Mouse (Mus musculus) heart, postnatal 0 days (tissue): ENCODE measurements around the gene Sspo. TPM values are rescaled to one million over a fixed set of nuclear protein-coding genes. Genes with fewer than 3 reads are reported as not detected.
A peak's percentile ranks its signal among the peaks of the same experiment; 100 is the strongest.

ENCODE experiments used
- ATAC-seq: fragments of 200-750 bp; cut with Nextera tagmentation; 2 replicates; pipeline ENCODE4 v1.8.0; 2017; ENCODE audit warnings: low read depth, moderate number of reproducible peaks, moderate library complexity; ENCODE audit not compliant: insufficient read depth
- DNase-seq: peaks from one replicate; pipeline ENCODE4 v3.0.0-alpha.2; 2016; ENCODE audit warnings: low spot score
- H3K27ac ChIP-seq: fragments of 300-500 bp; sonication (generic); 2 replicates; pipeline ENCODE4 v1.5.1; 2014; ENCODE audit warnings: low read depth, mild to moderate bottlenecking
- H3K27me3 ChIP-seq: fragments of 300-500 bp; sonication (generic); 2 replicates; pipeline ENCODE4 v1.6.1; 2014; ENCODE audit warnings: low read length, mixed read lengths; ENCODE audit not compliant: control insufficient read depth, insufficient read depth
- H3K36me3 ChIP-seq: fragments of 300-500 bp; sonication (generic); replicated peaks from 2 replicates; pipeline ENCODE4 v1.6.1; 2014; ENCODE audit warnings: low read length, mixed read lengths; ENCODE audit not compliant: control insufficient read depth, insufficient read depth
- H3K4me1 ChIP-seq: fragments of 300-500 bp; sonication (generic); 2 replicates; pipeline ENCODE4 v1.6.1; 2014; ENCODE audit warnings: antibody characterized with exemption; ENCODE audit not compliant: control insufficient read depth, insufficient read depth
- H3K4me2 ChIP-seq: fragments of 300-500 bp; sonication (generic); 2 replicates; pipeline ENCODE4 v1.6.1; 2014; ENCODE audit warnings: low read depth, mild to moderate bottlenecking, low read length, moderate library complexity
- H3K4me3 ChIP-seq: fragments of 300-500 bp; sonication (generic); 2 replicates; pipeline ENCODE4 v1.5.1; 2014; ENCODE audit warnings: low read depth, low read length
- H3K9ac ChIP-seq: fragments of 300-500 bp; sonication (generic); replicated peaks from 2 replicates; pipeline ENCODE4 v1.6.1; 2014; ENCODE audit warnings: low read depth, low read length, mixed read lengths
- H3K9me3 ChIP-seq: fragments of 300-500 bp; sonication (generic); replicated peaks from 2 replicates; pipeline ENCODE4 v1.6.1; 2016; ENCODE audit warnings: low read length; ENCODE audit not compliant: control insufficient read depth
- CTCF ChIP-seq: IDR thresholded peaks from 2 replicates; pipeline ENCODE4 v1.5.1; 2016; ENCODE audit warnings: antibody characterized with exemption, control low read depth, low read depth
- EP300 ChIP-seq: IDR thresholded peaks from 2 replicates; pipeline ENCODE4 v1.6.1; 2016; ENCODE audit warnings: antibody characterized with exemption, low read depth
- WGBS: fragments of 180-500 bp; shearing (Covaris S2); extraction: QIAGEN DNeasy Blood & Tissue Kit; methylation state at CpG from one replicate; pipeline ENCODE4 v1.1.7; 2014; 5-methylcytosine and 5-hydroxymethylcytosine counted together
- polyA plus RNA-seq: library from polyadenylated mRNA; unstranded; fragments of >200 nt; fragmentation: Nextera tagmentation; extraction: Ambion mirVana; gene quantifications from 2 replicates; pipeline ENCODE4 v1.2.1, GENCODE M21; 2015
- total RNA-seq: library from RNA; depleted of rRNA; stranded (reverse); fragments of >200 nt; gene quantifications from 2 replicates; pipeline ENCODE4 v1.2.3, GENCODE M21; 2014; ENCODE audit warnings: low replicate concordance

Gene Sspo
- total and polyA plus RNA-seq, 2 experiments from 2014 or later = 0.15 to 3.4 TPM

DNA sequence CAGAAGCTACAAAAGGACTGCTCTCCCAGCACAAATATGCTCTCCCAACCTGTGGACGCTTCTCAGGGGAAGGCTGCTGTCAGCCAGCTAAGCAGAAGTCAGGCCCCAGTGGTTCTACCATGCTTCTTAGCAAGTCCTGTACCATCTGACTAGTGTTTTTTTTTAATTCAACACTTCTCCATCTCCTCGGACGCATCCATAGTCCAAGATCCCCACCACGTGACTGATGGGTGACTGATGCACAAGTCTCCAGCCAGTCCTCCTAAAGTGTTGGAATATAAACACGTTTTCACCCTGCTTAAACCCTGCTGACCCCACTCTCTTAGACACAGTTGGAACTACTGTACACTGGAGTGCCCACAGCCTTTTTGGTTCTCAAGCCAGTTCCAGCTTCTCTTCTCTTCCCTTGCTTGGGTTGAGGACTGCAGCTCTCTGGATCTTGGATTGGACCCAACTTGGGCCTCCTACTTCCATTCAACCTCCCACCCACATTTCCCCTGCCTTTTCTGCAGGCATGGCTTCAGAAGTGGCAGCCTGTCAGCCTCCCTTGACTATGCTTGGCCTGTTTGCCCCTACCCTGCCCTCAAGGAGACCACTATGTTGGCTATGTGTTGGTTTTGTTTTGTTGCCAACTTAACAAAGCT, 12.2 kb upstream of the Sspo start:
- no peak overlapping the region for H3K9ac ChIP-seq
- peaks cover 14% of the 10 kb centered on the region; the same call in 1 of the 2 replicates for H3K27me3 ChIP-seq
- no peak for ATAC-seq
- no peak for DNase-seq
- H3K4me2 ChIP-seq = no peak overlapping the region
- TF ChIP-seq CTCF = no peak
- 80% methylated on average over 5 of the region's 5 CpGs for WGBS
- 0 out of 2 replicates have a peak, but pooled peaks cover 7% of the 10 kb centered on the region for H3K4me1 ChIP-seq
- no peak overlapping the region for H3K27ac ChIP-seq
- H3K36me3 ChIP-seq = peaks cover 18% of the 10 kb centered on the region
- no peaks in the 10 kb centered on the region for H3K9me3 ChIP-seq
- H3K4me3 ChIP-seq = no peak overlapping the region

- 67% methylated on average over 35 of the region's 35 CpGs for WGBS
- 0 out of 2 replicates have a peak, but pooled peaks cover 7% of the 10 kb centered on the region for H3K4me1 ChIP-seq
- TF ChIP-seq CTCF (no peak), EP300 (no peak)
- H3K9ac ChIP-seq = no peak overlapping the region
- no peak overlapping the region for H3K27ac ChIP-seq
- no peak for ATAC-seq
- H3K9me3 ChIP-seq = no peaks in the 10 kb centered on the region
- peaks cover 31% of the 10 kb centered on the region for H3K36me3 ChIP-seq
- no peak overlapping the region for H3K4me2 ChIP-seq
- H3K4me3 ChIP-seq = no peak overlapping the region
- no peak for DNase-seq
- H3K27me3 ChIP-seq = peaks cover 14% of the 10 kb centered on the region; the same call in 1 of the 2 replicates
These were observed 10.2 kb upstream of the Sspo start for GRCm38 (mm10) chr6:48437679-48438376.

DNA sequence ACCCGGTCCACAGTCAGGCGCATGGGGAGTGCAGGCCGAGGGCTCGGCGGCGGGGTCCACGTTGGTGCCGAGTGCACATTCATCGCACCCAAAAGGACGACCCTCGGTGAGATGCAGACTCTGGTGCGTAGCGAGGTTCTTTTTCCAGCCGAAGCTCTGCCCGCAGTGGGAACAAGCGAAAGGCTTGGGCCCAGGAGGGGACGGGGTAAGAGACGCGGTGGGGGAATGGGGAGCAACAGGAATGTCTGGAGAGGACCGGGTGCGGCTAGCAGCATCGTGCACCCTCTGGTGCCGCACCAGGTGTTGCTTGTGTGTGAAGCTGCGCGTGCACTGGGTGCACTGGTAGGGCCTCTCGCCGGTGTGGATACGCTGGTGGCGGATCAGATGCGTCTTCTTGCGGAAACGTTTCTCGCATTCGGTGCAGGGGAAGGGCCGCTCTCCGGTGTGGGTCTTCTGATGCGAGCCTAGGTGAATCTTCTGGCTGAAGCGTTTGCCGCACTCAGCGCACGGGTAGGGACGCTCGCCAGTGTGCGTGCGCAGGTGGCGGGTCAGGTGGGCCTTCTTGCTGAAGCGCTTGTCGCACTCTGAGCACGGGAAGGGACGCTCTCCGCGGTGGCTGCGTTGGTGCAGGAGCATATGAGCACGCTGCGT, 9.4 kb upstream of the Sspo start:
- Histone ChIP-seq H3K9ac (no peak overlapping the region), H3K27ac (no peak overlapping the region), H3K4me3 (0 out of 2 replicates have a peak overlapping the region, but pooled peaks have one; percentile 12), H3K4me2 (0 out of 2 replicates have a peak overlapping the region, but pooled peaks have one; percentile 23), H3K9me3 (no peaks in the 10 kb centered on the region), H3K27me3 (peaks cover 14% of the 10 kb centered on the region; the same call in 1 of the 2 replicates), H3K4me1 (peaks cover 7% of the 10 kb centered on the region; the same call in 1 of the 2 replicates), H3K36me3 (peaks cover 31% of the 10 kb centered on the region)
- DNase-seq (no peak), ATAC-seq (no peak)
- 50% methylated on average over 55 of the region's 55 CpGs for WGBS
- no peak for TF ChIP-seq EP300
- TF ChIP-seq CTCF = no peak

DNA sequence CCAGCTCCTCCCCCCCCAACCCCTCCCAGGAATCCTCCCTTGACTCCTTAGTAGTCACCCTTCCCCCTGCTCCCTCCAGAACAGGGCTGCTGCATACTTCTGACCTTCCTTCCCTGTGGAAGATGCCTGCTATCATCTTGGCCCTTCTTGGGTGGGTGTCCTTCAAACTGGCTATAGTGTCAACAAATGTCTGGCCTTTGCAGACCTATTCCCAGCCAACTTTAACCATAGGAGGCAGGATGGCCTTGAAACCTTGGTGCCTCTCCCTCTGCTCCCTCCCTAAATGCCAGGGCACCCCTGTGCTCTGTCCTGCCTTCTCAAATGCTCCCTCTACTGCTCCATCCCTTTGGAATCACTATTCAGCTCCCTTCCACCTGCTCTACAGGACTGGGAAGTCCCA, 8.4 kb upstream of the Sspo start:
- Histone ChIP-seq H3K4me1 (peaks cover 7% of the 10 kb centered on the region; the same call in 1 of the 2 replicates), H3K36me3 (peaks cover 31% of the 10 kb centered on the region), H3K9me3 (no peaks in the 10 kb centered on the region), H3K4me3 (no peak overlapping the region), H3K9ac (no peak overlapping the region), H3K27ac (no peak overlapping the region), H3K4me2 (no peak overlapping the region), H3K27me3 (peaks cover 14% of the 10 kb centered on the region; the same call in 1 of the 2 replicates)
- TF ChIP-seq EP300 (no peak), CTCF (no peak)
- no peak for ATAC-seq
- no peak for DNase-seq

DNA sequence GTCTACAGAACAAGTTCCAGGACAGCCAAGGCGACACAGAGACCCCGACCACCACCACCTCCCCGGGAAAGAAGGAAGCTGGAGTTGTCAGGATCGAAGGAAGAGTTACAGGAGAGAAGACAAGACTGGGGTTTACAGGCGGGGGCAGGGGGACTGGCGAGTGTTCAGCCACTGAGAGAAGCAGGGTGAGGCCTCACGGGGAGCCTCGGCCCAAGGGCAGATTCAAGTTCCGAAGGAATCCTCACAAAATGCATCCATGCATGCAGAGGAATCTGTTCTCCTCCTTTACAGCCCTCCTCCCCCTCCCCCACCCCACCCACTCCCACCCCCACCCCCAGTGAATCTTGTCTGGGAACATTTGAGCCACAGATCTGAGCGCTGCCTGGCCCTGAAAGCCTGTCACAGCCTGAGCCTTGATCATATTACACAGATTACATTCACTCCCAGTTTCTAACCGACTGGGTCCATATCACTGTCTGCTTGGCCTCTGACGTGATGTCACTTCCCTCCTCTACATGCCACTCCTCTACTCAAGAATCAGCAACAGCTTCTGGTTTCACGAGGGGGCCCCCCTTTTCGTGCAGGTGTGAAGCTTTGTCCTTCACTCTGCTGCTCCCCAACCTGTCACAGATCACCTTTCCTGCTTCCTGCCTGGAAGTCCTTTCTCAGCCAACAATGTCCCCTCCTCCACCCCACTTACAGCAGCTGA, 7.6 kb upstream of the Sspo start:
- H3K36me3 ChIP-seq = peaks cover 31% of the 10 kb centered on the region
- no peaks in the 10 kb centered on the region; the same call in 1 of the 2 replicates for H3K4me1 ChIP-seq
- no peak for TF ChIP-seq EP300
- no peak for TF ChIP-seq CTCF

More for the DNA sequence above, 7.6 kb upstream of the Sspo start:
- H3K4me3 ChIP-seq = no peak overlapping the region
- H3K4me2 ChIP-seq = no peak overlapping the region
- ATAC-seq (no peak), DNase-seq (no peak)
- peaks cover 14% of the 10 kb centered on the region; the same call in 1 of the 2 replicates for H3K27me3 ChIP-seq
- 52% methylated on average over 14 of the region's 14 CpGs for WGBS
- no peaks in the 10 kb centered on the region for H3K9me3 ChIP-seq
- H3K9ac ChIP-seq = no peak overlapping the region
- H3K27ac ChIP-seq = no peak overlapping the region
